Mouse (Mus musculus): ENCODE measurements around the gene Ugt1a5. TPM values are rescaled to one million over a fixed set of nuclear protein-coding genes. Genes with fewer than 3 reads are reported as not detected.
"Not testable (repeated sequence)": the region's sequence is repeated elsewhere in the genome, so short reads cannot be mapped to it uniquely, and the experiment has no call there.

The Ugt1a5 gene
- polyA plus RNA-seq, 1 experiment from 2014 or later: not detected

GRCm38 (mm10) chr1:88135229-88135904 is 30.4 kb upstream of the Ugt1a5 start:
- H3K4me2 ChIP-seq (ENCODE audit: low read depth, low read length); H3K27me3 ChIP-seq (replicated peaks; ENCODE audit: control insufficient read depth, insufficient read depth, low read length); H3K36me3 ChIP-seq (ENCODE audit: control insufficient read depth, insufficient read depth, low read length); H3K27ac ChIP-seq (replicated peaks; ENCODE audit: low read depth, low read length); ATAC-seq (ENCODE audit: low read depth); H3K9me3 ChIP-seq (ENCODE audit: control insufficient read depth, low read length); H3K4me3 ChIP-seq (ENCODE audit: low read depth, low read length): not testable (repeated sequence)
- DNase-seq (ENCODE audit: low spot score): peak; percentile 19
- 74% methylated on average over 5 of the region's 6 CpGs for WGBS
- Histone ChIP-seq H3K9ac (ENCODE audit: low read depth, low read length) (peak overlapping the region; percentile 14; the same call in 1 of the 2 replicates), H3K4me1 (ENCODE audit: control insufficient read depth, insufficient read depth, low read length) (peaks cover 13% of the 10 kb centered on the region; the same call in 1 of the 2 replicates)

- 62% methylated on average over 2 of the region's 2 CpGs for WGBS
- H3K9ac ChIP-seq (ENCODE audit: low read depth, low read length): no peak overlapping the region
- H3K4me3 ChIP-seq (ENCODE audit: low read depth, low read length): no peak overlapping the region
- H3K27me3 ChIP-seq (replicated peaks; ENCODE audit: control insufficient read depth, insufficient read depth, low read length): no peaks in the 10 kb centered on the region
- H3K9me3 ChIP-seq (ENCODE audit: control insufficient read depth, low read length): no peaks in the 10 kb centered on the region
- no peak overlapping the region for H3K27ac ChIP-seq (replicated peaks; ENCODE audit: low read depth, low read length)
- ATAC-seq (ENCODE audit: low read depth) (no peak), DNase-seq (ENCODE audit: low spot score) (no peak)
- no peak overlapping the region for H3K4me2 ChIP-seq (ENCODE audit: low read depth, low read length)
- no peaks in the 10 kb centered on the region for H3K36me3 ChIP-seq (ENCODE audit: control insufficient read depth, insufficient read depth, low read length)
- peaks cover 13% of the 10 kb centered on the region; the same call in 1 of the 2 replicates for H3K4me1 ChIP-seq (ENCODE audit: control insufficient read depth, insufficient read depth, low read length)
These were observed 29.2 kb upstream of the Ugt1a5 start for GRCm38 (mm10) chr1:88136646-88137045.

GRCm38 (mm10) chr1:88137264-88137663 is 28.5 kb upstream of the Ugt1a5 start:
- Histone ChIP-seq H3K27me3 (replicated peaks; ENCODE audit: control insufficient read depth, insufficient read depth, low read length) (no peaks in the 10 kb centered on the region), H3K9ac (ENCODE audit: low read depth, low read length) (no peak overlapping the region), H3K4me1 (ENCODE audit: control insufficient read depth, insufficient read depth, low read length) (peaks cover 13% of the 10 kb centered on the region; the same call in 1 of the 2 replicates), H3K4me2 (ENCODE audit: low read depth, low read length) (no peak overlapping the region), H3K9me3 (ENCODE audit: control insufficient read depth, low read length) (no peaks in the 10 kb centered on the region), H3K36me3 (ENCODE audit: control insufficient read depth, insufficient read depth, low read length) (no peaks in the 10 kb centered on the region), H3K4me3 (ENCODE audit: low read depth, low read length) (no peak overlapping the region), H3K27ac (replicated peaks; ENCODE audit: low read depth, low read length) (no peak overlapping the region)
- WGBS: 80% methylated on average over 3 of the region's 3 CpGs
- no peak for DNase-seq (ENCODE audit: low spot score)
- ATAC-seq (ENCODE audit: low read depth): no peak

GRCm38 (mm10) chr1:88138145-88138544 is 27.7 kb upstream of the Ugt1a5 start:
- Histone ChIP-seq H3K4me2 (ENCODE audit: low read depth, low read length) (no peak overlapping the region), H3K27ac (replicated peaks; ENCODE audit: low read depth, low read length) (no peak overlapping the region), H3K9ac (ENCODE audit: low read depth, low read length) (no peak overlapping the region), H3K4me1 (ENCODE audit: control insufficient read depth, insufficient read depth, low read length) (peaks cover 13% of the 10 kb centered on the region; the same call in 1 of the 2 replicates), H3K9me3 (ENCODE audit: control insufficient read depth, low read length) (no peaks in the 10 kb centered on the region), H3K27me3 (replicated peaks; ENCODE audit: control insufficient read depth, insufficient read depth, low read length) (no peaks in the 10 kb centered on the region), H3K4me3 (ENCODE audit: low read depth, low read length) (no peak overlapping the region), H3K36me3 (ENCODE audit: control insufficient read depth, insufficient read depth, low read length) (no peaks in the 10 kb centered on the region)
- DNase-seq (ENCODE audit: low spot score) (no peak), ATAC-seq (ENCODE audit: low read depth) (no peak)
- WGBS: 88% methylated on average over 1 of the region's 1 CpGs

- DNase-seq (ENCODE audit: low spot score); H3K36me3 ChIP-seq (ENCODE audit: control insufficient read depth, insufficient read depth, low read length); H3K4me2 ChIP-seq (ENCODE audit: low read depth, low read length); ATAC-seq (ENCODE audit: low read depth); H3K27me3 ChIP-seq (replicated peaks; ENCODE audit: control insufficient read depth, insufficient read depth, low read length); H3K9me3 ChIP-seq (ENCODE audit: control insufficient read depth, low read length); H3K4me1 ChIP-seq (ENCODE audit: control insufficient read depth, insufficient read depth, low read length); H3K9ac ChIP-seq (ENCODE audit: low read depth, low read length); H3K4me3 ChIP-seq (ENCODE audit: low read depth, low read length); H3K27ac ChIP-seq (replicated peaks; ENCODE audit: low read depth, low read length): not testable (repeated sequence)
- 47% methylated on average over 1 of the region's 1 CpGs for WGBS
These were observed 25.3 kb upstream of the Ugt1a5 start for GRCm38 (mm10) chr1:88140492-88140891.

GRCm38 (mm10) chr1:88143966-88144675 is 21.7 kb upstream of the Ugt1a5 start:
- not testable (repeated sequence) for H3K4me3 ChIP-seq (ENCODE audit: low read depth, low read length); H3K4me2 ChIP-seq (ENCODE audit: low read depth, low read length); H3K4me1 ChIP-seq (ENCODE audit: control insufficient read depth, insufficient read depth, low read length); H3K36me3 ChIP-seq (ENCODE audit: control insufficient read depth, insufficient read depth, low read length); H3K9ac ChIP-seq (ENCODE audit: low read depth, low read length); H3K27ac ChIP-seq (replicated peaks; ENCODE audit: low read depth, low read length); H3K9me3 ChIP-seq (ENCODE audit: control insufficient read depth, low read length); H3K27me3 ChIP-seq (replicated peaks; ENCODE audit: control insufficient read depth, insufficient read depth, low read length)
- DNase-seq (ENCODE audit: low spot score) (peak; percentile 11), ATAC-seq (ENCODE audit: low read depth) (peak; percentile 67; the same call in 1 of the 2 replicates)
- WGBS: 2% methylated on average over 4 of the region's 5 CpGs

GRCm38 (mm10) chr1:88145278-88145677 is 20.5 kb upstream of the Ugt1a5 start:
- DNase-seq (ENCODE audit: low spot score): peak; percentile 3
- not testable (repeated sequence) for H3K27ac ChIP-seq (replicated peaks; ENCODE audit: low read depth, low read length); H3K4me3 ChIP-seq (ENCODE audit: low read depth, low read length); H3K36me3 ChIP-seq (ENCODE audit: control insufficient read depth, insufficient read depth, low read length); H3K4me2 ChIP-seq (ENCODE audit: low read depth, low read length); H3K27me3 ChIP-seq (replicated peaks; ENCODE audit: control insufficient read depth, insufficient read depth, low read length); H3K9me3 ChIP-seq (ENCODE audit: control insufficient read depth, low read length); H3K4me1 ChIP-seq (ENCODE audit: control insufficient read depth, insufficient read depth, low read length); H3K9ac ChIP-seq (ENCODE audit: low read depth, low read length); ATAC-seq (ENCODE audit: low read depth)
- 47% methylated on average over 2 of the region's 2 CpGs for WGBS

GRCm38 (mm10) chr1:88150133-88150532 is 15.7 kb upstream of the Ugt1a5 start:
- not testable (repeated sequence) for H3K36me3 ChIP-seq (ENCODE audit: control insufficient read depth, insufficient read depth, low read length); DNase-seq (ENCODE audit: low spot score); H3K4me1 ChIP-seq (ENCODE audit: control insufficient read depth, insufficient read depth, low read length); H3K9me3 ChIP-seq (ENCODE audit: control insufficient read depth, low read length); H3K27ac ChIP-seq (replicated peaks; ENCODE audit: low read depth, low read length); H3K4me3 ChIP-seq (ENCODE audit: low read depth, low read length); H3K4me2 ChIP-seq (ENCODE audit: low read depth, low read length); ATAC-seq (ENCODE audit: low read depth); H3K27me3 ChIP-seq (replicated peaks; ENCODE audit: control insufficient read depth, insufficient read depth, low read length); H3K9ac ChIP-seq (ENCODE audit: low read depth, low read length)
- no CpG with 5 or more reads among the region's 2 CpGs for WGBS

Data from embryonic facial prominence, embryonic 14.5 days (tissue).